Mouse (Mus musculus): ENCODE results near the gene Myh4. TPM values are rescaled to one million over a fixed set of nuclear protein-coding genes. Genes with fewer than 3 reads are reported as not detected.

Gene Myh4
- polyA plus RNA-seq, 2 experiments: not detected

- Histone ChIP-seq H3K9ac (replicated peaks) (no peak within 1 kb of the TSS), H3K27me3 (ENCODE audit: control insufficient read depth, insufficient read depth, low read length) (no peaks in the 10 kb centered on the region), H3K36me3 (replicated peaks; ENCODE audit: control insufficient read depth, insufficient read depth, low read depth) (no peaks in the 10 kb centered on the region), H3K4me1 (replicated peaks; ENCODE audit: control insufficient read depth in 2 of 2, insufficient read depth in 2 of 2, low read length in 1 of 2) (no peaks in the 10 kb centered on the region), H3K27ac (no peak within 1 kb of the TSS), H3K4me3 (ENCODE audit: insufficient read depth in 1 of 2, low read depth in 2 of 2, low read length in 2 of 2) (no peak within 1 kb of the TSS), H3K9me3 (ENCODE audit: control insufficient read depth, low read length) (no peaks in the 10 kb centered on the region), H3K4me2 (ENCODE audit: low read depth) (no peak within 1 kb of the TSS)
- ATAC-seq (ENCODE audit: insufficient read depth) (no peak), DNase-seq (ENCODE audit: low read depth in 3 of 3, low spot score in 3 of 3) (no peak)
- TF ChIP-seq CTCF (IDR thresholded peaks at IDR 0.05; ENCODE audit: low read depth) (no peak), EP300 (IDR thresholded peaks at IDR 0.05; ENCODE audit: low read depth) (no peak)
- WGBS (ENCODE audit: insufficient replicate concordance): 67% methylated on average over 4 of the region's 4 CpGs
Observed at GRCm38 (mm10) chr11:67199752-67200151, 38.1 kb upstream of the Myh4 start, which contains the start of gene Myh1. Gene Myh1, plus strand, starts transcription at chr11:67200052.

- H3K27ac ChIP-seq: no peak overlapping the region
- WGBS (ENCODE audit: insufficient replicate concordance): 55% methylated on average over 3 of the region's 3 CpGs
- ATAC-seq (ENCODE audit: insufficient read depth): no peak
- no peak overlapping the region for H3K4me2 ChIP-seq (ENCODE audit: low read depth)
- no peak overlapping the region for H3K4me3 ChIP-seq (ENCODE audit: insufficient read depth in 1 of 2, low read depth in 2 of 2, low read length in 2 of 2)
- no peaks in the 10 kb centered on the region for H3K27me3 ChIP-seq (ENCODE audit: control insufficient read depth, insufficient read depth, low read length)
- DNase-seq (ENCODE audit: low read depth in 3 of 3, low spot score in 3 of 3): no peak
- H3K9me3 ChIP-seq (ENCODE audit: control insufficient read depth, low read length): no peaks in the 10 kb centered on the region
- no peak overlapping the region for H3K9ac ChIP-seq (replicated peaks)
- no peaks in the 10 kb centered on the region for H3K4me1 ChIP-seq (replicated peaks; ENCODE audit: control insufficient read depth in 2 of 2, insufficient read depth in 2 of 2, low read length in 1 of 2)
- no peak for TF ChIP-seq EP300 (IDR thresholded peaks at IDR 0.05; ENCODE audit: low read depth)
- TF ChIP-seq CTCF (IDR thresholded peaks at IDR 0.05; ENCODE audit: low read depth): no peak
- H3K36me3 ChIP-seq (replicated peaks; ENCODE audit: control insufficient read depth, insufficient read depth, low read depth): no peaks in the 10 kb centered on the region
Observed at GRCm38 (mm10) chr11:67204766-67205165, 33.1 kb upstream of the Myh4 start.

- no peaks in the 10 kb centered on the region for H3K4me1 ChIP-seq (replicated peaks; ENCODE audit: control insufficient read depth in 2 of 2, insufficient read depth in 2 of 2, low read length in 1 of 2)
- no peaks in the 10 kb centered on the region for H3K27me3 ChIP-seq (ENCODE audit: control insufficient read depth, insufficient read depth, low read length)
- no peak overlapping the region for H3K4me3 ChIP-seq (ENCODE audit: insufficient read depth in 1 of 2, low read depth in 2 of 2, low read length in 2 of 2)
- no peak overlapping the region for H3K4me2 ChIP-seq (ENCODE audit: low read depth)
- ATAC-seq (ENCODE audit: insufficient read depth): no peak
- no peak overlapping the region for H3K9ac ChIP-seq (replicated peaks)
- TF ChIP-seq EP300 (IDR thresholded peaks at IDR 0.05; ENCODE audit: low read depth) (no peak), CTCF (IDR thresholded peaks at IDR 0.05; ENCODE audit: low read depth) (no peak)
- H3K36me3 ChIP-seq (replicated peaks; ENCODE audit: control insufficient read depth, insufficient read depth, low read depth): no peaks in the 10 kb centered on the region
- no peak for DNase-seq (ENCODE audit: low read depth in 3 of 3, low spot score in 3 of 3)
- WGBS (ENCODE audit: insufficient replicate concordance): 65% methylated on average over 8 of the region's 8 CpGs
- no peak overlapping the region for H3K27ac ChIP-seq
- no peaks in the 10 kb centered on the region for H3K9me3 ChIP-seq (ENCODE audit: control insufficient read depth, low read length)
Observed at GRCm38 (mm10) chr11:67221803-67222202, 16.0 kb upstream of the Myh4 start.

GRCm38 (mm10) chr11:67224466-67224865 is 13.4 kb upstream of the Myh4 start:
- WGBS (ENCODE audit: insufficient replicate concordance): 75% methylated on average over 3 of the region's 3 CpGs
- Histone ChIP-seq H3K9me3 (ENCODE audit: control insufficient read depth, low read length) (no peaks in the 10 kb centered on the region), H3K27ac (no peak overlapping the region), H3K36me3 (replicated peaks; ENCODE audit: control insufficient read depth, insufficient read depth, low read depth) (no peaks in the 10 kb centered on the region), H3K4me2 (ENCODE audit: low read depth) (no peak overlapping the region), H3K4me1 (replicated peaks; ENCODE audit: control insufficient read depth in 2 of 2, insufficient read depth in 2 of 2, low read length in 1 of 2) (no peaks in the 10 kb centered on the region), H3K4me3 (ENCODE audit: insufficient read depth in 1 of 2, low read depth in 2 of 2, low read length in 2 of 2) (no peak overlapping the region), H3K27me3 (ENCODE audit: control insufficient read depth, insufficient read depth, low read length) (no peaks in the 10 kb centered on the region), H3K9ac (replicated peaks) (no peak overlapping the region)
- DNase-seq (ENCODE audit: low read depth in 3 of 3, low spot score in 3 of 3): no peak
- no peak for TF ChIP-seq CTCF (IDR thresholded peaks at IDR 0.05; ENCODE audit: low read depth)
- TF ChIP-seq EP300 (IDR thresholded peaks at IDR 0.05; ENCODE audit: low read depth): no peak
- no peak for ATAC-seq (ENCODE audit: insufficient read depth)

GRCm38 (mm10) chr11:67228731-67229130 is 9.1 kb upstream of the Myh4 start:
- ATAC-seq (ENCODE audit: insufficient read depth) (no peak), DNase-seq (ENCODE audit: low read depth in 3 of 3, low spot score in 3 of 3) (no peak)
- Histone ChIP-seq H3K4me2 (ENCODE audit: low read depth) (no peak overlapping the region), H3K4me3 (ENCODE audit: insufficient read depth in 1 of 2, low read depth in 2 of 2, low read length in 2 of 2) (no peak overlapping the region), H3K27me3 (ENCODE audit: control insufficient read depth, insufficient read depth, low read length) (no peaks in the 10 kb centered on the region), H3K9me3 (ENCODE audit: control insufficient read depth, low read length) (no peaks in the 10 kb centered on the region), H3K9ac (replicated peaks) (no peak overlapping the region), H3K4me1 (replicated peaks; ENCODE audit: control insufficient read depth in 2 of 2, insufficient read depth in 2 of 2, low read length in 1 of 2) (no peaks in the 10 kb centered on the region), H3K36me3 (replicated peaks; ENCODE audit: control insufficient read depth, insufficient read depth, low read depth) (no peaks in the 10 kb centered on the region), H3K27ac (no peak overlapping the region)
- TF ChIP-seq EP300 (IDR thresholded peaks at IDR 0.05; ENCODE audit: low read depth) (no peak), CTCF (IDR thresholded peaks at IDR 0.05; ENCODE audit: low read depth) (no peak)
- WGBS (ENCODE audit: insufficient replicate concordance): 56% methylated on average over 3 of the region's 3 CpGs

Measured in liver, embryonic 14.5 days (tissue).